Mouse (Mus musculus): ENCODE results near the gene Sema3c. TPM values are rescaled to one million over a fixed set of nuclear protein-coding genes. Genes with fewer than 3 reads are reported as not detected.
"Not testable (repeated sequence)": the region's sequence is repeated elsewhere in the genome, so short reads cannot be mapped to it uniquely, and the experiment has no call there.

Sema3c gene
- 3.6 TPM in 2 replicates for polyA plus RNA-seq (2015; fragmentation: Nextera tagmentation; extraction: Ambion mirVana)

- DNase-seq (ENCODE audit: low spot score), result peak; percentile 3
Observed at GRCm38 (mm10) chr5:17573694-17574380, at the start of gene Sema3c. Gene Sema3c, plus strand, starts transcription at chr5:17574281.

- DNase-seq (ENCODE audit: low spot score), result not testable (repeated sequence)
Observed at GRCm38 (mm10) chr5:17531165-17531564, 42.9 kb upstream of the Sema3c start.

GRCm38 (mm10) chr5:17543141-17543540 is 30.9 kb upstream of the Sema3c start:
- DNase-seq (ENCODE audit: low spot score), result no peak

- DNase-seq (ENCODE audit: low spot score), result no peak
Observed at GRCm38 (mm10) chr5:17544904-17545449, 29.1 kb upstream of the Sema3c start.

- no peak for DNase-seq (ENCODE audit: low spot score)
Observed at GRCm38 (mm10) chr5:17551693-17552092, 22.4 kb upstream of the Sema3c start.

GRCm38 (mm10) chr5:17556073-17556473 is 18.0 kb upstream of the Sema3c start:
- no peak for DNase-seq (ENCODE audit: low spot score)

GRCm38 (mm10) chr5:17556715-17557265 is 17.3 kb upstream of the Sema3c start:
- DNase-seq (ENCODE audit: low spot score), result no peak

- DNase-seq (ENCODE audit: low spot score), result no peak
Observed at GRCm38 (mm10) chr5:17571571-17571970, 2.5 kb upstream of the Sema3c start.

- peak; percentile 3 for DNase-seq (ENCODE audit: low spot score)
Observed at GRCm38 (mm10) chr5:17574413-17575182, 517 bp downstream of the Sema3c start.

GRCm38 (mm10) chr5:17575183-17575495 is 1.1 kb downstream of the Sema3c start:
- no peak for DNase-seq (ENCODE audit: low spot score)

- no peak for DNase-seq (ENCODE audit: low spot score)
Observed at GRCm38 (mm10) chr5:17576069-17576468, 2.0 kb downstream of the Sema3c start.

- no peak for DNase-seq (ENCODE audit: low spot score)
Observed at GRCm38 (mm10) chr5:17582047-17582515, 8.0 kb downstream of the Sema3c start.

- no peak for DNase-seq (ENCODE audit: low spot score)
Observed at GRCm38 (mm10) chr5:17584299-17584945, 10.3 kb downstream of the Sema3c start.

- no peak for DNase-seq (ENCODE audit: low spot score)
Observed at GRCm38 (mm10) chr5:17586518-17587210, 12.6 kb downstream of the Sema3c start.

GRCm38 (mm10) chr5:17591908-17592307 is 17.8 kb downstream of the Sema3c start:
- DNase-seq (ENCODE audit: low spot score), result no peak

GRCm38 (mm10) chr5:17601700-17602099 is 27.6 kb downstream of the Sema3c start:
- DNase-seq (ENCODE audit: low spot score), result no peak

- DNase-seq (ENCODE audit: low spot score), result no peak
Observed at GRCm38 (mm10) chr5:17620619-17621018, 46.5 kb downstream of the Sema3c start.

GRCm38 (mm10) chr5:17622564-17622963 is 48.5 kb downstream of the Sema3c start:
- DNase-seq (ENCODE audit: low spot score), result no peak

GRCm38 (mm10) chr5:17628606-17629005 is 54.5 kb downstream of the Sema3c start:
- no peak for DNase-seq (ENCODE audit: low spot score)

GRCm38 (mm10) chr5:17629599-17629998 is 55.5 kb downstream of the Sema3c start:
- DNase-seq (ENCODE audit: low spot score), result no peak

GRCm38 (mm10) chr5:17639519-17639918 is 65.4 kb downstream of the Sema3c start:
- no peak for DNase-seq (ENCODE audit: low spot score)
